Mouse (Mus musculus): ENCODE data around the gene Nom1.

GRCm38 (mm10) chr5:29487321-29487720, 52.9 kb downstream of the Nom1 start:
- TF ChIP-seq CTCF (IDR thresholded peaks at IDR 0.05; ENCODE audit: insufficient read depth, low read length) = no peak
- TF ChIP-seq POLR2A (IDR thresholded peaks at IDR 0.05; ENCODE audit: borderline replicate concordance, extremely low read depth, low read depth, low read length) = no peak

Measured in lung, adult 2 months (tissue).